Mouse (Mus musculus): ENCODE measurements at regions not wholly inside any gene's neighbourhood (a gene's known extent, or its start where the extent isn't known, plus 50 kb on each side); places are given as distances from the start of the nearest gene placed in this dataset.

DNA sequence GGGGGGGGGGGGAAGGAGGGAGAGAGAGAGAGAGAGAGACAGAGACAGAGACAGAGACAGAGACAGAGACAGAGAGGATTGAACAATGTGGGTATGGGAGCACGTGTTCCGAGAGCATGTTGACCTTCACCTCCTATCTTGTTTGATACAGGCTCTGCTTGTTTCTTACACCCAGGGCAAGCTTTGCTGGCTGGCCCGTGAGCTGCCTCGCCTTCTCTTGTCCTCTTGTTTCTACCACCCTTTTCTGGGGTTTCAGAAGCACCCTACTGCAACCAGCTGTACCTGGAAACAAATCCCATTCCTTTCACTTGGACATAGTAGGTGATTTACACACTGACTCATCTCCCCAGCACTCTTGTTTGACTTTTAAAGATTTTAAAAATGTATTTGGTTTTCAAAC lies 516.0 kb upstream of the Mki67 start:
- no peak for DNase-seq (ENCODE audit: low read depth, low spot score)

DNA sequence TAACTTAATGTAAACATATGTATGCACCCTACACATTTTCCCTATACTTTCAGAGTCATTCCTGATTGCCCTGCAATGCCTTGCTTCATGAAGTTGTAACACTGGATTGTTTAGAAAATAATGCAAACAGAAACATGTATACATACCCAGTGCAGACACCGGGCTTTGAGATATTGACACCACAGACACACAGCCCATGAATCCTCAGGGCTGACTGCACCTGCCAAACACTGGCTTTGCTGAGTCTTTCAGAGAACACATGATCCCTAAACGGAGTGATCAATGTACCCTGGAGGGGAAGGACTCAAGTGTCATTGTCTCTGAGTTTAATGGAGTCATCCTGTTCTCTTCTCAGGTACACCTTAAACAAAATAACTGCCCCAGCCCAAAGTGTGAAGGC lies 519.4 kb upstream of the Mki67 start:
- no peak for DNase-seq (ENCODE audit: low read depth, low spot score)

- DNase-seq (ENCODE audit: low read depth, low spot score), result no peak
These were observed 520.2 kb upstream of the Mki67 start for GRCm38 (mm10) chr7:136236391-136236790.

DNA sequence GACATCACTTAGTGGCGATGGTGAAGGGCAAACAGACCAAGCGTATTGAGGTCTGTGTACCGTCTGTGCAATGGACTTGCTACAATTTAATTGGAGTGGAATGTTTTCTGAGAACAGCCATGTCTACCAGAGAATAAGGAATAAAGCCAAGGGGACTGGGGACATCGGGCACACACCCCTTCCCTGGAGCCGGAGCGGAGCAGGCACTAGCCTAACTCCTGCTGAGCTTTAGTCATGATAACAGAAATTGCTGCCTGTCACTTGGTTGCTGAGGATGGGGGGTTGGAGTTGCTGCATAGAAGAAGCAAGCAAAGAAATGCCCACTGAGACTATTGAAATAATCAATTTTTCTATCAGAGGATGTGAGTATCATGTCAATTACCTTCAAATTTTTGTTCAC lies 549.5 kb upstream of the Mki67 start:
- no peak for DNase-seq (ENCODE audit: low read depth, low spot score)

DNA sequence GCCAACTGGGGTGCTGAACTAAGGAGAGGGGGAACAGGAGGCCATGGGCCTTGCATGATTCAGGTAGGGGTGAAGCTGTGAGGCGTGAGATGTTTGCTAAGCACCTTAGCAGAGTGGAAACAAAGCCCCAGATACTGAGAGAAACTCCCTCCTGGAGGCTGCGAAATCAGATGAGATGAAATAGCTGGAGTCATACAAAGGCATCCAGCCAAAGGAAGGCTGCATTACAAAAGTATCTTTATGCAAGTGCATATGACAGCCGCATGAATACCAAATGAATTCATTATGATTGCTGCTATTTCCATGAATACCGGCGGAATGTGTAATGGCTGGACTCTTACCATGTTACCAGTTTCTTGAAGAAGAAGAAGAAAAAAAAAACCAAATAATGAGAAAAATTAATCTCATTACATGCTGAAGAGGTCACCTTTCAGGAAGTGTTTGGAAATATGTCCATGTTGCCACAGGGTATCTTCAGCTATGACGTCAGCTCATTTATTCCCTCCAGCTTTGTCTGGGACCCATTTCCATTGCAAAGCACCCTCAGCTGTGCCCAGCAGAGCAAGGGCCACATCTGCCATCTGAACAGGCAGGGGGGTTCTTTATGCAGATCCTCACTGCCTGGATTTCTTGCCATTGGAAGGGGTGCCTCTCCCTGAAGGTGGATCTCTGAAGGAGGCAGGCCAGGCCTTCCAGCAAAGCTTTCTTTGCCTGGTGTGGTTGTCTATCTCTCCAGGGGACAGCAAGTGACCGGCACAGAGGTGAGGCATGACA lies 551.7 kb upstream of the Mki67 start:
- DNase-seq (ENCODE audit: low read depth, low spot score), result peak; percentile 86

- no peak for DNase-seq (ENCODE audit: low read depth, low spot score)
These were observed 559.5 kb upstream of the Mki67 start for GRCm38 (mm10) chr7:136275651-136276050.

GRCm38 (mm10) chr7:136283770-136284169 lies 567.6 kb upstream of the Mki67 start:
- no peak for DNase-seq (ENCODE audit: low read depth, low spot score)

DNA sequence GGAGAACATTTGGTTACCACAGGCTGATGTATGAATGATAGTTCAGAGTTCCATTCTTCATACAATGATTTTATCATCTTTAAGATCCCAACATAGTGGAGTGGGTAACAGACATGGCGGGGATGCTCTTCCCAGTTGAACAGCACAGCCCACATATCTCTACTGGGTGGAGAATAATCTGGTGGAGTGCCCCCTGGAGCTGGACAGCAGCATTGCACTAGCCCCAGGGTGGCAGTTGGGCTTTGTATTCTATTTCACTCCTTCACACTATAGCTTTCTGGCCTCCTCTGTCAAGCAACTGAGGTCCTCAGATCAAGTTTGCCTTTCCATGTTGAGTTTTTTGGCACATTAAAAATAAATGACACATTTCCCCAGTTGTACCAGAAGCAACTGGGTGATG lies 569.4 kb upstream of the Mki67 start:
- no peak for DNase-seq (ENCODE audit: low read depth, low spot score)

DNA sequence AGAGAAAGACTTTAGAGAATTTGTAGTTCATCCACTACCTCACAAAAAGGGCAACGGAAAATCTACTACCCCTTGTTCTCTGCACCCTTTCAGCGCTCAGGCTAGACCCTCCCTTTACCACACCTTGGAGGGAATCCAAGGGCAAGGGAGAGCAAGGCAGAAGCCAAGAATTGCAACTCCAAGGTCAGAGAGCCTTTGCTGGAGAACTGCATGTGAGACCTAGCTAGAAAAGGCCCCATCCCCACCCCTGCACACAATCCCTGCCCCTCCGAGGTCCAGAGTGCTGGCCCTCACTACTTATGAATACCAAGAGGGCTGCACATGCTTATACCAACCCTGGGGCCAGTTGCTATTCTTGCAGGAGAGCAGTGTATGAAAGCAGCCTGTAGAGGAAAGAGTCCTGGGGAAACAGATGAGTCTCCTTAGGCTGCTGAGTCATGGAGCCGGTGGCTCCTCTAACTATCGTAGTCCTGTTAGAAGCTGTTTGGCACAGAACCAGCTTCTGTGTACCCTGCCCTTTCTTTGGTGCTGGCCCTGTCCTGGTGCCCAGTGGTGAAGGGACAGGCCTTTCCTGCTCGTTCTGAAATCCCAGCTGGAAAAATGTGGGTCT lies 577.5 kb upstream of the Mki67 start:
- DNase-seq (ENCODE audit: low read depth, low spot score), result peak; percentile 8

DNA sequence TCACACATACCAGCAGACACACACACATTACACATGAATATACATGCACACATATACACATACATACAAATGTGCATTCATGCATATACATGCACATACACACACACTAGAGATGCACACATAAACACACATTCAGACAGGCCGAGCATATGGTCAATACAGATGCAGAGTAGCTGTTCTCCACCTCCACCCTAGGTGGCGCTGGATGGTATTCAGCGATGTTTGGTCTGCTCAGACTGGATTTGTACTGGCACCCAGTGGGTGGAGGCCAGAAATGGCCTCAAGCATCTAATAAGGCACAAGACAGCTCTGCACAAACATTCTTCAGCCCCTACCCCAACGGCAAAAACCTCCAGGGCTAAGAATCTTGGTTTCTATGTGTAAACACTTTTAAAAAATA lies 578.3 kb upstream of the Mki67 start:
- DNase-seq (ENCODE audit: low read depth, low spot score), result peak; percentile 31

GRCm38 (mm10) chr7:136297901-136298513 lies 581.8 kb upstream of the Mki67 start:
- DNase-seq (ENCODE audit: low read depth, low spot score), result peak; percentile 11

GRCm38 (mm10) chr7:136306137-136306536 lies 588.3 kb upstream of the Mgmt start:
- DNase-seq (ENCODE audit: low read depth, low spot score), result peak; percentile 1

GRCm38 (mm10) chr7:136308765-136309164 lies 585.6 kb upstream of the Mgmt start:
- no peak for DNase-seq (ENCODE audit: low read depth, low spot score)

DNA sequence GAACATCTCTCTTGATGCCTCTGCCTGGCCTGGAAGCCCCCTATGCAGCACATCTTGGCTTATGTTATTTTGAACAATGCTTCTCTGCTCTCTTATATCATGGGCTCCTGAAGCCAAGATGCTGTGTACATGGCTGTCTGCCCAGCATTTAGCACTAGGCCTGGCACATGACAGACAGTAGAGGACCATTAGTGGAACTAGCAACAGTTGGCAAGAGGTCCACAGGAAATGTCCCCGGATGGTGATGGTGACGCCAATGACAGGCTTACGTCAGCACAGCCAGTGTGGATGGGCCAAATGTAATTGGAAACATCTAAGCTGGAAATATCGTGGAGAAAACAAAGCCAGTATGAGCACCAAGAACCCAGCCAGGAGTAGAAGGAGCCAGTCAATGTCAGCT lies 567.1 kb upstream of the Mgmt start:
- no peak for DNase-seq (ENCODE audit: low read depth, low spot score)

DNA sequence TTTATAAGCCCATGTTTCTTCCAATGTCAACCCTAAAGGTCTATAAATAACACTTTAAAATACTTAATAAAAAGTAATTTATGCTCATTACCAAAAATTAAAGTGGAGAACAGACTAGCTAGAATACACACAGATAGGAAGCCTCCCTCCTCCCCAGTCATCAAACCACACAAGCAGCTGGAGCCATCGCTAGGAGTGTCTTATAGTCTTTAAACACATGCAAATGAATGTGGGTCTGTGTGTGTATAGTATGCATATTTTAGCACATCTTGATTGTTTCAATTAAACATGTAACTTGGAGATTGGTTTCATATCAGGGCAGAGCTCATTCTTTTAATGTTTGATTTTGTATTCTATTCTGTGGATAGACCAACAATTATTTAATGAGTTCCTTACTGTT lies 564.0 kb upstream of the Mgmt start:
- DNase-seq (ENCODE audit: low read depth, low spot score), result no peak

DNA sequence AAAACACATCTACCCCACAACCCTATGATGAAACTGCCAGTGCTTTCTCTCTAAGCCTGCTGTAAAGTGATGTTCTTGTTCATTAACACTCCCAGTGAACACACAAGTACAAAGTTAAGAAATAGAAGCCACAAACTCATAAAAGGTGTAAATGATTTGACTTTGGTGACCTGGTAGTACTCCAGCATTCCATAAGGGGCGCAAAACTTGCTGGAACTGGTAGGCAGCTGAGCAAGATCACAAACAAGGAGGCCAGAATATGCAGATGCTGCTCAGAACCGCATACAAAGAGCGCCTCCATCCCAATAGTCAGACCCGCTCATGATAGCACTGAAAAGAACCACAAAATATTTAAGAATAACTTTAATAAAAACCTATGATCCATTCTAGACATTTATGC lies 561.6 kb upstream of the Mgmt start:
- DNase-seq (ENCODE audit: low read depth, low spot score), result no peak

GRCm38 (mm10) chr7:136341599-136342210 lies 552.7 kb upstream of the Mgmt start:
- DNase-seq (ENCODE audit: low read depth, low spot score), result peak; percentile 13

DNA sequence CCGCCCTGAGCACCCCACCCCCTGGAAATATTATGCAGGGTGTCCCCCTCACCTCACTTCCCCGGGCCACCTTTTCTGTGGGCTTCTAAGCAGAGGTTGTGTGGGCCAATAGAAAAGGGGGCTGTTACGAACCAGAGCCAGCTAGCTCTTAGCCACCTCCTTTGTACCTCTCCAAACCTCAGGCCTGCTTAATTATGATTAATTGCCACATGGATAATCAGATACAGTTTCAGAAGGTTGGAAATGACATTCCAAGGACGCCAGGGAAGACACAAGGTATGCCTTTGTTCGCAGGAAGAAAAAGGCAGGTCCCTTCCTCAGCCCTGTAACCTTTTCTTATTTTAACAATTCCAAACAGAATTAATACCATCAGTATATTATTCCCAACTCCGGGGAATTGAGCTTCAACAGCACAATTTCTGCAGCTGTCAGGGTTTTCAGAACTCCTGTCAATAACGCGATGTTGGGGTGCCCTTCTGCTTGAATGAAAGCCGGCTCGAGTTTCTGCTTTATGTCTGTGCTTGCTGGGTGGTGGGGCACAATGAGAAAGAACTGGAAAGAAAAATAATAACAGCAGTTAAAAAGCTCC lies 552.1 kb upstream of the Mgmt start:
- no peak for DNase-seq (ENCODE audit: low read depth, low spot score)

DNA sequence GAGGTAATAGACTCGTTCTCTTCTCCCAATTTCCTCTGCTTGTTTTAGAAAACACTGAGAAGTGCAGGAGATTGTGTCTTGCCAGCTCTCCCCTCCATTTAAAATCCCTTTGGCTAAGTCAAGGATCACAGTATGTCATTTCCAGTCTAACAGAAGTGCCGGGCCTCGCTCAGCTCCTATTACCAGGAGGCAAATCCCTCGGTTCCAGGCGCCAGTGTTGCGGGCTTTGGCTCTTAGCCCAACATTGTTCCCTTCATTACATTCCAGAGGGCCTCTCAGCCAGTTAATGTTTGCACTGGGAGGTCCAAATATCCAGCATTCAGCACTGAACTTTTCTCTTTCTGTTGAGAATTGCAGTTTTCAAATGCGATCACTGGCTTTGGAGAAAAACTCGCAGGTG lies 551.6 kb upstream of the Mgmt start:
- DNase-seq (ENCODE audit: low read depth, low spot score), result peak; percentile 61

GRCm38 (mm10) chr7:136343494-136343893 lies 550.9 kb upstream of the Mgmt start:
- DNase-seq (ENCODE audit: low read depth, low spot score), result no peak

GRCm38 (mm10) chr7:136345051-136345450 lies 549.4 kb upstream of the Mgmt start:
- no peak for DNase-seq (ENCODE audit: low read depth, low spot score)

DNA sequence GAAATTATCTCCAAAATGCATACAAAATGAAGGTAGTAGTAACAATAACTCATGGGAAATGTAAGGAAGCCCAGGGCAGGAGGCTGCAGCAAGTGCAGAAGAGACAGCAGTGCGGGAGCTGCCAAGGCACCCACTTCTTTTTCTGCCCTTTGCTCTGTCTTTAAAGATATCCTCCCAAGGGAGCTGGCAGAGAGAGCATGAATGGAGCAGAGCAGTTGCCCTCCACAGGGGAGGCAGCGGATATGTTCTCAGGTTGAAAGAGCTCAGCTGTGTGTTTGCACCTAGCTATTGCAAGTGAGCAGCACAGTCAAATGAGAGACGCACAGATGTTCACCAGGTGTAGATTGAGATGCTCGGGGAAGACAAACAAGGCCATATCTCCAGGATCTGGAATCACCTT lies 547.9 kb upstream of the Mgmt start:
- no peak for DNase-seq (ENCODE audit: low read depth, low spot score)

Measured in brain, adult 2 months (tissue).